In the genomic region with DNA sequence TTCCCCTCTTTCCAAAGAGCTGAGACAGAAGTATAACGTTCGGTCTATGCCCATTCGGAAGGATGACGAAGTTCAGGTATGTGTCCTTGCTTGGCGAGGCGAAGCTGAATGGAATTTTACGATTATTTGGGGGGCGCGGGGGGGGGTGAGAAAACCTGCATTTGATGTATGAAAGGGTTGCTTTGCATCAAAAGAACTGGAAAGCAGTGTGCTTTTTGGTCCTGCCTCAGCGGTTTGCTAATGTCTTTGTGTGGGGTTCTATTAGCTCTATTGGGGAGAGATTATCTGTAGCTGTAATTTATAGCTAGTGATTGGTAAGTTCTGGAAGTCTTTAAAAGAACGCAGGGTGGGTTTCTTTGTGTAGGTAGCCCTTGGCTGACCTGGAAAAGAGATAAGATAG, we compare ENCODE assay signal across 8 mouse cellular contexts. TPM values are rescaled to one million over a fixed set of nuclear protein-coding genes. Genes with fewer than 3 reads are reported as not detected.
DNase-seq lines count a peak whose midpoint lies in the region; ATAC-seq lines count a peak whose summit lies in the region.

No protein-coding gene starts in this region.

- H3K9me3 ChIP-seq in kidney, embryonic 15.5 days (replicated peaks), result no peaks in the 10 kb centered on the region
- H3K9me3 ChIP-seq in hindbrain, embryonic 16.5 days (ENCODE audit: control insufficient read depth, low read length), result no peaks in the 10 kb centered on the region
- no peaks in the 10 kb centered on the region for H3K9me3 ChIP-seq in midbrain, embryonic 16.5 days (replicated peaks; ENCODE audit: control insufficient read depth, low read length, poor library complexity, severe bottlenecking)

- H3K36me3 ChIP-seq in kidney, embryonic 15.5 days, result peaks cover 50% of the 10 kb centered on the region
- H3K36me3 ChIP-seq in hindbrain, embryonic 16.5 days (ENCODE audit: control insufficient read depth, insufficient read depth, low read length), result peaks cover 31% of the 10 kb centered on the region
- H3K36me3 ChIP-seq in midbrain, embryonic 16.5 days (ENCODE audit: control insufficient read depth, insufficient read depth, low read length), result peaks cover 19% of the 10 kb centered on the region

- DNase-seq in kidney, adult 18-20 months, result no peak
- no peak for DNase-seq in urinary bladder, postnatal 10 days (ENCODE audit: low spot score)
- DNase-seq in cerebellum, adult 18-20 months, result no peak
- DNase-seq in layer of hippocampus, adult 18-20 months (ENCODE audit: low spot score in 2 of 2), result no peak

- peak overlapping the region; percentile 37; the same call in 1 of the 2 replicates for H3K27ac ChIP-seq in kidney, embryonic 15.5 days
- no peak overlapping the region for H3K27ac ChIP-seq in brown adipose tissue, adult 24 weeks (replicated peaks; ENCODE audit: low read depth, low read length)
- no peak overlapping the region for H3K27ac ChIP-seq in hindbrain, embryonic 16.5 days (ENCODE audit: low read depth, low read length)
- H3K27ac ChIP-seq in midbrain, embryonic 16.5 days (ENCODE audit: low read length), result no peak overlapping the region

- ATAC-seq in kidney, embryonic 15.5 days (replicated peaks; ENCODE audit: low FRiP score), result no peak
- no peak for ATAC-seq in hindbrain, embryonic 16.5 days
- ATAC-seq in midbrain, embryonic 16.5 days, result no peak

- peaks cover 26% of the 10 kb centered on the region for H3K4me1 ChIP-seq in kidney, embryonic 15.5 days
- H3K4me1 ChIP-seq in brown adipose tissue, adult 24 weeks (ENCODE audit: control insufficient read depth, insufficient read depth, insufficient read length, low read length), result peaks cover 7% of the 10 kb centered on the region; the same call in 1 of the 2 replicates
- H3K4me1 ChIP-seq in hindbrain, embryonic 16.5 days (ENCODE audit: control insufficient read depth, insufficient read depth, low read depth, low read length), result peaks cover 11% of the 10 kb centered on the region
- H3K4me1 ChIP-seq in midbrain, embryonic 16.5 days (ENCODE audit: control insufficient read depth, insufficient read depth, low read length), result peaks cover 7% of the 10 kb centered on the region; the same call in 1 of the 2 replicates

- peak overlapping the region; percentile 96 for H3K4me3 ChIP-seq in kidney, embryonic 15.5 days (replicated peaks)
- H3K4me3 ChIP-seq in brown adipose tissue, adult 24 weeks (ENCODE audit: insufficient read depth, low read depth, low read length), result peak overlapping the region; percentile 95
- H3K4me3 ChIP-seq in hindbrain, embryonic 16.5 days (ENCODE audit: low read length), result peak overlapping the region; percentile 86
- peak overlapping the region; percentile 92 for H3K4me3 ChIP-seq in midbrain, embryonic 16.5 days (ENCODE audit: low read depth, low read length)

- peak overlapping the region; percentile 71 for H3K4me2 ChIP-seq in kidney, embryonic 15.5 days
- H3K4me2 ChIP-seq in hindbrain, embryonic 16.5 days (ENCODE audit: low read length), result peak overlapping the region; percentile 78
- peak overlapping the region; percentile 58 for H3K4me2 ChIP-seq in midbrain, embryonic 16.5 days (ENCODE audit: low read length)

- H3K9ac ChIP-seq in kidney, embryonic 15.5 days, result peak overlapping the region; percentile 99
- H3K9ac ChIP-seq in hindbrain, embryonic 16.5 days (ENCODE audit: low read depth, low read length), result peak overlapping the region; percentile 90
- peak overlapping the region; percentile 95 for H3K9ac ChIP-seq in midbrain, embryonic 16.5 days (ENCODE audit: low read depth, low read length)

- H3K27me3 ChIP-seq in kidney, embryonic 15.5 days, result no peaks in the 10 kb centered on the region
- H3K27me3 ChIP-seq in hindbrain, embryonic 16.5 days (replicated peaks; ENCODE audit: control insufficient read depth, insufficient read depth, low read length), result peaks cover 3% of the 10 kb centered on the region; the same call in 1 of the 2 replicates
- no peaks in the 10 kb centered on the region for H3K27me3 ChIP-seq in midbrain, embryonic 16.5 days (ENCODE audit: control insufficient read depth, insufficient read depth, low read depth, low read length)

- 5% methylated on average over 11 of the region's 11 CpGs for WGBS in kidney, embryonic 15.5 days
- 7% methylated on average over 11 of the region's 11 CpGs for WGBS in hindbrain, embryonic 16.5 days
- 8% methylated on average over 11 of the region's 11 CpGs for WGBS in midbrain, embryonic 16.5 days

RNA-seq across cellular contexts. Expression of a gene that starts 1.0 kb away (rescaled TPM):
- 1,042 and 1,119 TPM in 2 replicates for polyA plus RNA-seq in kidney, embryonic 15.5 days (2015; fragmentation: Nextera tagmentation; extraction: Ambion mirVana)
- polyA plus RNA-seq in brown adipose tissue, adult 24 weeks (2012; ENCODE audit: insufficient read depth, insufficient read length, missing spikeins), result 1,653 and 1,681 TPM in 2 replicates
- polyA plus RNA-seq in hindbrain, embryonic 16.5 days (2015; fragmentation: Nextera tagmentation; extraction: Ambion mirVana), result 487 and 500 TPM in 2 replicates
- 508 and 533 TPM in 2 replicates for polyA plus RNA-seq in midbrain, embryonic 16.5 days (2015; fragmentation: Nextera tagmentation; extraction: Ambion mirVana)
- 100 to 1,000 TPM; 802 to 835 TPM for total RNA-seq in layer of hippocampus, adult 18-20 months (2021)

RNA-seq across cellular contexts. Expression of a gene that starts 14.0 kb away (rescaled TPM):
- polyA plus RNA-seq in kidney, embryonic 15.5 days (2015; fragmentation: Nextera tagmentation; extraction: Ambion mirVana), result 0.18 and 0.27 TPM in 2 replicates
- not detected in 2 replicates for polyA plus RNA-seq in brown adipose tissue, adult 24 weeks (2012; ENCODE audit: insufficient read depth, insufficient read length, missing spikeins)
- 0.04 TPM in 1 of 2 replicates, not detected in the other for polyA plus RNA-seq in hindbrain, embryonic 16.5 days (2015; fragmentation: Nextera tagmentation; extraction: Ambion mirVana)
- polyA plus RNA-seq in midbrain, embryonic 16.5 days (2015; fragmentation: Nextera tagmentation; extraction: Ambion mirVana), result not detected in 2 replicates
- total RNA-seq in layer of hippocampus, adult 18-20 months (2021), result not detected

RNA-seq across cellular contexts. Expression of a gene that starts 24.5 kb away (rescaled TPM):
- polyA plus RNA-seq in kidney, embryonic 15.5 days (2015; fragmentation: Nextera tagmentation; extraction: Ambion mirVana), result not detected in 2 replicates
- not detected in 2 replicates for polyA plus RNA-seq in brown adipose tissue, adult 24 weeks (2012; ENCODE audit: insufficient read depth, insufficient read length, missing spikeins)
- polyA plus RNA-seq in hindbrain, embryonic 16.5 days (2015; fragmentation: Nextera tagmentation; extraction: Ambion mirVana), result 0.34 and 0.67 TPM in 2 replicates
- 0.68 and 1.3 TPM in 2 replicates for polyA plus RNA-seq in midbrain, embryonic 16.5 days (2015; fragmentation: Nextera tagmentation; extraction: Ambion mirVana)
- total RNA-seq in layer of hippocampus, adult 18-20 months (2021), result not detected

RNA-seq across cellular contexts. Expression of a gene that starts 30.7 kb away (rescaled TPM):
- polyA plus RNA-seq in kidney, embryonic 15.5 days (2015; fragmentation: Nextera tagmentation; extraction: Ambion mirVana), result 87.3 and 87.5 TPM in 2 replicates
- polyA plus RNA-seq in brown adipose tissue, adult 24 weeks (2012; ENCODE audit: insufficient read depth, insufficient read length, missing spikeins), result 48.4 and 48.9 TPM in 2 replicates
- polyA plus RNA-seq in hindbrain, embryonic 16.5 days (2015; fragmentation: Nextera tagmentation; extraction: Ambion mirVana), result 109 and 112 TPM in 2 replicates
- polyA plus RNA-seq in midbrain, embryonic 16.5 days (2015; fragmentation: Nextera tagmentation; extraction: Ambion mirVana), result 108 TPM in 2 replicates
- total RNA-seq in layer of hippocampus, adult 18-20 months (2021), result 10 to 100 TPM; 95.9 to 98.2 TPM

RNA-seq across cellular contexts. Expression of a gene that starts 54.9 kb away (rescaled TPM):
- polyA plus RNA-seq in kidney, embryonic 15.5 days (2015; fragmentation: Nextera tagmentation; extraction: Ambion mirVana), result 15.8 and 19.6 TPM in 2 replicates
- 7.1 and 19.0 TPM in 2 replicates for polyA plus RNA-seq in brown adipose tissue, adult 24 weeks (2012; ENCODE audit: insufficient read depth, insufficient read length, missing spikeins)
- 27.2 and 33.9 TPM in 2 replicates for polyA plus RNA-seq in hindbrain, embryonic 16.5 days (2015; fragmentation: Nextera tagmentation; extraction: Ambion mirVana)
- 27.7 and 30.5 TPM in 2 replicates for polyA plus RNA-seq in midbrain, embryonic 16.5 days (2015; fragmentation: Nextera tagmentation; extraction: Ambion mirVana)
- total RNA-seq in layer of hippocampus, adult 18-20 months (2021), result 1 to 10 TPM; 9.3 to 9.6 TPM
